Mouse (Mus musculus) MEL (cell line): ENCODE data around the gene Olfr374.
"Not testable (repeated sequence)": the region's sequence is repeated elsewhere in the genome, so short reads cannot be mapped to it uniquely, and the experiment has no call there.

Source experiments
- CHD1 ChIP-seq: IDR thresholded peaks from 2 replicates; pipeline ENCODE4 v1.6.1; 2012; ENCODE audit warnings: low read depth, mild to moderate bottlenecking, inconsistent platforms, low read length, improper control_type of control experiment
- CTCF ChIP-seq, 3 experiments: IDR thresholded peaks in 2 of 3; conservative IDR thresholded peaks in 1 of 3; 2 replicates each; pipeline ENCODE4 v1.5.1; 2011 to 2012; ENCODE audit warnings: low read length in 3 of 3, low read depth in 2 of 3, mild to moderate bottlenecking in 2 of 3, improper control_type of control experiment in 1 of 3, inconsistent platforms in 1 of 3, mixed read lengths in 1 of 3, moderate library complexity in 1 of 3; ENCODE audit not compliant: control insufficient read depth in 1 of 3, insufficient read depth in 1 of 3, poor library complexity in 1 of 3, severe bottlenecking in 1 of 3
- GATA1 ChIP-seq: IDR thresholded peaks from 2 replicates; pipeline ENCODE4 v1.6.1; 2011; ENCODE audit warnings: low read depth, low read length, improper control_type of control experiment
- KAT2A ChIP-seq: conservative IDR thresholded peaks from 2 replicates; pipeline ENCODE4 v1.6.1; 2012; ENCODE audit warnings: low read depth, low read length, improper control_type of control experiment, inconsistent platforms
- MXI1 ChIP-seq: IDR thresholded peaks from 2 replicates; pipeline ENCODE4 v1.6.1; 2011; ENCODE audit warnings: mild to moderate bottlenecking, low read depth, low read length, improper control_type of control experiment
- NELFE ChIP-seq: IDR thresholded peaks from 2 replicates; pipeline ENCODE4 v1.6.1; 2011; ENCODE audit warnings: low read depth, low read length, improper control_type of control experiment
- POLR2A ChIP-seq, 2 experiments: IDR thresholded peaks; 2 replicates each; pipeline ENCODE4 v1.6.1; 2011 to 2012; ENCODE audit warnings: low read length in 2 of 2, mild to moderate bottlenecking in 2 of 2, control low read depth in 1 of 2, improper control_type of control experiment in 1 of 2, low read depth in 1 of 2, moderate library complexity in 1 of 2; ENCODE audit not compliant: control insufficient read depth in 1 of 2, insufficient read depth in 1 of 2, poor library complexity in 1 of 2
- ZMIZ1 ChIP-seq: IDR thresholded peaks from 2 replicates; pipeline ENCODE4 v1.6.1; 2012; ENCODE audit warnings: low read depth, mild to moderate bottlenecking, inconsistent platforms, low read length, improper control_type of control experiment, moderate library complexity

- not testable (repeated sequence) for TF ChIP-seq POLR2A (IDR thresholded peaks at IDR 0.05; ENCODE audit: control insufficient read depth in 1 of 2, insufficient read depth in 1 of 2, low read depth in 1 of 2, low read length in 2 of 2, poor library complexity in 1 of 2); GATA1; MXI1; CHD1; CTCF (IDR thresholded peaks at IDR 0.05 in 2 of 3, conservative IDR thresholded peaks at IDR 0.05 in 1 of 3; ENCODE audit: control insufficient read depth in 1 of 3, insufficient read depth in 1 of 3, low read depth in 2 of 3, low read length in 3 of 3, poor library complexity in 1 of 3, severe bottlenecking in 1 of 3); KAT2A; ZMIZ1; NELFE
These were observed 7.3 kb upstream of the Olfr374 start for GRCm38 (mm10) chr8:72099377-72100103.
